Mouse (Mus musculus) spleen, adult 12 weeks (tissue): ENCODE results near the gene Ier5l.

Experiments
- DNase-seq: peaks from one replicate; pipeline ENCODE4 v3.0.0; 2022; ENCODE audit warnings: low spot score

Ier5l gene

DNA sequence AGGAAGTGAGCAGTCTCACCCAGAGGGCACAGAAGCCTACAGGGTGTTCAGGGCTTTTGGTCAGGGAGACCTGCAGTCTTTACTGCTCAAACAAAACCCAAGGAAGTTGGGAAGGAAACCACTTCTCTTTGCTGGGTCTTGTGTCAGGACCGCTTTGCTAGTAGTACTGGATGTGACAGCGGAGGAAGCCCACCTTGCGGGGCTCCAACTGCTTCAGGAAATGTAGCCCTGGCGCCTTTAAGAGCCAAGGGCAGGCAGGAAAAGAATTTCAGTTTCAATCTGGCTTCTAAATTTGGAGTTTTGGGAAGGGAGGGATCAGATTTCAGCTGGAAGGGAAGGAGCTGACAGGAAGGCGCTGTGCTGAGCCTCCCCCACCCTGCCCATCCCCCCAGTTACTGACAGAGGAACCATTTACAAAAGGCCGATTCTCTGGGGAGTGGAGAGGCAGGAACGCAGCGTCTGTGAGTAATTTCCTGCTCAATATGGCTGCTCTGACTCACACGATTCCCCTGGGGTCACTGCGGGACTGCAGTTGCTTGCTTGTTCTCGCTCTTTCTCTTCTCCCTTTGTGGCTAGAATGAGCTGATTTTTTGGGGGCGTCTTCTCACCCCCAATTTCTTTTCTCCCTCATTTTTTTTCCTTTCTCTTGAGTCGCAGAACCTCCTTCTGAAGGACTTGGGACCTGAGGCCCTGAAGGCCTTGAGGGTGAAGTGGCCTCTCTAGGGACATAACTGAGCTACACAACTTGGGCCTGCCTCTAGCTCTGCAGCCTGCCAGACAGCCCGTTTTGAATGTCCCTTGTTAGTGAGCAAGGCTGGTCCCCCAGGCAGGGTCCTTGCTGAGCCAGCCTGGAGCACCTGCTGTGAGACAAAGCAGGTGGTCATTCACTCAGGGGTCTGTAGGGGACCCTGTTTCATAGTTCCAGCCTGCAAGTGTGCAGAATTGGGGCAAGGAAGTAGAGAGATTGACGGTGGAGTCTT, 32.2 kb downstream of the Ier5l start:
- peak; percentile 33 for DNase-seq

DNA sequence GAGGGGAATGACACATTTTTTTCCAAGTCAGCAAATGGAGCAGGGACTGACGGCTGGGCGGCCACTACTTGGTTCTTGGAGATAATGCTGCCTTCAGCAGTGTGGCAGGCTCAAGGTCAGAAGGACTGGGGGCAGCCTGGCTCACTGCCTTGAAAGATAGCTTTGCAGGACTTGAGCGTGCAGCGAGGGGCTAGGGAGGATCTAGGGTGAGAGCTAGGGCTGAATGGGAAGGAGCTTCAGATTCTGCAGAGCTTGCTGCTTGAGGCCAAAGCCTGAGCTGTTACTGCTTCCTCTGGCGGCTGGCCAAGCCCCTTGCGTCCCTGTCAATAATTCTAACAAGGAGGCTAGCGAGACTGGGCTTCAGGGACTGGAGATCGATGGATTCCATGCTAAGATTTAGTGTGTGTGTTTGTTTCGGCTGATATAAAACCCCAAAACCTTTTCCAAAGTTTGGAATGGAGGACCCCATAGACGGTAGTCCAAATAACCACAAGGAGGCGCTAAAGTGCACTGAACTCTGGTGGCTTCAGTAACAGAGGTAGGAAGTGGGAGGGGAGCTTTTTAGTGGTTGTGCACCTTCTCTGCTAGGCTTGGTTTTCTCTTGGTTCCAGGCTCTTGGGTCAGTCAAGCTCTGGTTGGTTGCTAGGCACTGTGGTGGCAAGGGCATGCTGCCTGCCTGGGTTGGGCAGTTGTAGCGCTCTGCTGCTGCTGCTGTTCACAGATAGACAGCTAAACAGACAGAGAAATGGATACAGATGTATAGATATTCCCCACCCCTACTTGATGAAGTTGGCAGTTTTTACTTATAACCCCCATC, 33.1 kb downstream of the Ier5l start:
- peak; percentile 54 for DNase-seq

DNA sequence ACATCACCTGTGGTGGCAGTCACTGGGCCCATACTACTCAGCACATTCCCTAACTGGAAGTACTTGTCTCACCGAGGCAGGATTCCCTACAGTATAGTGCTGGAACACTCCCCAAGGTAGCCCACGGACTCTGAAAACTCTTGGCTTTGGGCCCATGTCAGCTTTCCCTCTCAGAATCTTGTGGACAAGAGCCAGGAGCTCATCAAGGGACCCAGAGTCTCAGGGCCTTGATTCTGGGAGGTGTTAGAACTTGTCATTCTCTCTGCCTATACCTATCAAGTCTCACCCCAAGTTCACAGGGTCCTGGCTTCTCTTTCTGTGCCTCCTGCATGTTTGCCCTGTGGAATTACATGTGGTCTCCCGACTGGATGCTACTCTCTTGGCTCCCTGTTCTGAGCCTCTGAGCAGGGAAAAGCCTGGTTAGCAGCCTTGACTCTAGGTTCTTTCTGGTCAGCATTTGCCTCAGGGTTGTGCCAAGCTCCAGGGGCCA, 33.8 kb downstream of the Ier5l start:
- no peak for DNase-seq

DNA sequence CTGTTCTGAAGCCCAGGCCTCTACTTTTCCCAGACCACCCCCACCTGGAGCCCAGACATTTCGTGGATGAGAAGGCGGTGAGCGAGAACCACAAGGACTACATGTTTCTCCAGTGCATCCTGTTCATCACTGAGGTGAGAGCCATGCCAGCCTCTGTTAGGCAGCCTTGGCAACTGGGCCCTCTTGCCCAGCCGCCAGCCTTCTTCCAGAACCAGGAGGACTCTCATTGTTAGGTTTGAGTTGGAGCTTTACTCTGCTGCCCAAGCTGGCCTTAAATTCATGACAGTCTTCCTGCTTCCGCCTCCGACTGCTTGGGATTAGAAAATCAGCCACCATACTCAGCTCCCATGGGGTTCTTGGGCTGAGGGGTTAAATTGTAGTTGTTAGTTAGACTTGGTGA, 34.4 kb downstream of the Ier5l start:
- DNase-seq: no peak

DNA sequence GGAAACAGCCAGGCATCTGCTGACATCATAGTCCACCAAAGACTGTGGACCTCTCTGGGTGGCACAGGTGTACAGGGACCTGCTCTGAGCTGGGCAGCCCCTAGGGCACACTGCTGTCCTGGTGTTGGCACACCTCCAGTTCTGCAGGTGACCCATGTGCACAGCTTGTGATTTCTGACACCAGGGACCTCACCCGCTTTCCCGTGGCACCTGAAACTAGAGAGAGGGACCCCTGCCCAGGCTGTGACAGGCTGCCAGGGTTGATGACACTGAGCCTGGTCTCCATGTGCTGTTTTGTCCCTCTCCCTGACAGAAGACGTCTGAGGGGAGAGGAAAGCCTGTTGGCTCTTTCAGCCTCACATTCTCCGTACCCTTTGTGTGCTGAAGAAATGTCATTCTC, 36.2 kb downstream of the Ier5l start:
- DNase-seq: no peak

DNA sequence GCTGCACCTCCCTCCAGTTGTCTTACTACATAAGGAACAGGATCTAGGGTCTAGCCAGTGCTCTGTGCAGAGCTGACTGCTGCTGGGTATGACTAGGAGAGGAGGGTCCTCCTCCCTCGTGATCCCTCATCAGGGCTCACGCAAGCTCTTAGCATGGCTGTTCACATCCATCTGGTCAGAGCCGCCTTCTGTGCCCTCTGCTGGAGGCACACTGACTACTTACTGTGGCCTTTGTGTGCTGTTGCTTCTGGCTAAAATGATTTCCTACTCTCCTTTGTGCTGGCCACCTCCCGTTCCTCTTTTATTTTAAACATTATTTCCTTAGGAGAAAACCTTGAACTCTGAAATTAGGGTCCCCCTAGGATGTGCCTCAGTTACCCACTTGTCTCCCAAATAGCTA, 37.2 kb downstream of the Ier5l start:
- DNase-seq: no peak

DNA sequence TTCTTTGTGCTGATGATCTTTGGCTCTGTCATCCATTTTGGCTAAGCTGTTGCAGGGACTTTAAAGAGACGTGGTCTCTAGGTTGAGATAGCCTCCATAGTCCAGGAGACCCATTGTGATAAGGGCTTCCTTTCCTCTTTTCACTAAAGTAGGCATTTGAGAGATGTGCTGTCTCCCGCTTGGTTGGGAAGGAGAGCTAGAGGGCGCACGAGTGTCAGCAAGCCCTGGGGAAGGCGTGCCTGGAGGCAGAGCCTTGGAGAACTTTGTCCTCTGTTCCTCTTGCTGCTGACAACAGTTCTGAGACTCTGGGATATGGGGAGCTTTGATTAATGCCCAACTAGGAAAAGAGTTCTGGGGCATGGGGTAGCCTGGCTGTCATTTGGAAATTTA, 37.9 kb downstream of the Ier5l start:
- DNase-seq: no peak

DNA sequence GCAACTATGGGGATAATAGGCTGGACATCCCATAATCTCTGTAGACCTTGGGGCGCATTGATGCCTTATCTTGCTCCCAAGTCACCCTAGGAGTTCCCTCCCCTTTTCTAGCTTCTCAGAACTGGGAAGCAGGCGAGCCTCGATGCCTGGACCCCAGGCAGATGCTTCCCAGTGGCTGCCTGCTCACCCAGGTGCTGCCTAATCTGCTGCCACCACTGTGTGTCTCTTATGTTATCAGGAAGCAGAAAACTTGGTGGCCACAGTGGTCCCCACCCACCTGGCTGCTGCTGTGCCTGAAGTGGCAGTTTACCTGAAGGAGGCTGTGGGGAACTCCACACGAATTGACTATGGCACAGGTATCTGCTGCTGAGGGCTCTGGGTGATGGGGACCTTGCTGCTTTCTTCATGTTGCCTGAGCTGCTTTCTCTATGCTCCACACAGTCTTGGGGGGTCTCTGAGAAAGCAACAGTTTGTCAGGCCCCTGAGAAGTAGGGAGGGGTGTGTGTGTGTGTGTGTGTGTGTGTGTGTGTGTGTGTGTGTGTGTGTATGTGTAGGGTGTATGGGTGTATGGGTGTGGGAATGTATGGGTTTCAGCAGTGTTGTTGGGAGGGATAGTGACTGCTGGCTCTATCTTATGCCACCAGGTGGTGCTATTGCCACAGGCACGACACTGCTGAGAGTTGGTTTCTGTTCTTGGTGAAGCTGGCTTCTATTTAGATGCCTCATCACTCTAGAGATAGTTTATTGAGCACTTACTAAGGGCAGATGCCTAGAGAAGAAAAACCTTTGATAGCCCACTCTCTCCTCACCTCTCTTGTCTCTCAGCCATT, 38.5 kb downstream of the Ier5l start:
- DNase-seq: peak; percentile 49

DNA sequence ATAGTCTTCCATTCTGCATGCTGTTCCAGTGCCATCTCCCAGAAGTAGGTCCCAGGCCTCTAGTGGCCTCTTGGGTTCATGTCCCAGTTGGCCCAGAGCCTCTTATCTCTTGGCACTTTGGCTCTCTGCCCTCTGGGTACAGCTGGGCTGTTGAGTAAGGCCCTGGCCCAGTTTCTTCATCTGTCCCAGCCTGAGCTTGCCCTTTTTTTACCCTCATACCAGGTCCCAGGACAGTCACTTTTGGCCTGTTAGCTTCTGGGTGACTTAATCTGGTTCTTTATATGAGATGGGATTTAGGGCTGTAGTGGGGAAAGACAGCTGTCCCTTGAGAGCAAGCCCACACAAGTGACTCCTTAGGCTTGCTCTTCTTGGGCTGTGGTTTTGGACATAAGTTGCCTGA, 44.9 kb downstream of the Ier5l start:
- no peak for DNase-seq
